8 mouse cellular contexts compared by ENCODE assay signal in genomic region chr7:66477475-66477874, GRCm38 (mm10). TPM values are rescaled to one million over a fixed set of nuclear protein-coding genes. Genes with fewer than 3 reads are reported as not detected.
A peak's percentile ranks its signal among the peaks of the same experiment; 100 is the strongest.
DNase-seq lines count a peak whose midpoint lies in the region; ATAC-seq and TF ChIP-seq lines count a peak whose summit lies in the region.
"Had no signal": no experiment of that assay in that cellular context is flagged by ENCODE, and none has a peak within 500 bp of the region (broad histone marks: within the 10 kb centered on the region; RNA-seq: fewer than 3 reads in every experiment).

No protein-coding gene starts in this region.

- no peaks in the 10 kb centered on the region for H3K9me3 ChIP-seq in kidney, embryonic 15.5 days (replicated peaks)
- no peaks in the 10 kb centered on the region for H3K9me3 ChIP-seq in ES-Bruce4 (replicated peaks; ENCODE audit: control insufficient read depth, insufficient read depth, low read length, poor library complexity, severe bottlenecking)

- H3K4me1 ChIP-seq in kidney, embryonic 15.5 days, result peaks cover 21% of the 10 kb centered on the region
- no peaks in the 10 kb centered on the region for H3K4me1 ChIP-seq in ES-Bruce4 (ENCODE audit: control insufficient read depth, insufficient read depth, low read length)

- H3K36me3 ChIP-seq in kidney, embryonic 15.5 days, result no peaks in the 10 kb centered on the region
- H3K36me3 ChIP-seq in ES-Bruce4 (ENCODE audit: control insufficient read depth, insufficient read depth, low read length, poor library complexity, severe bottlenecking), result no peaks in the 10 kb centered on the region

- no peak overlapping the region for H3K4me2 ChIP-seq in kidney, embryonic 15.5 days

- 0 out of 2 replicates have a peak, but pooled peaks have one; percentile 5 for TF ChIP-seq EP300 in ES-Bruce4 (IDR thresholded peaks at IDR 0.05; ENCODE audit: insufficient read depth, low read depth, low read length)

- peak; percentile 29 for DNase-seq in kidney, postnatal 10 days
- peak; percentile 48 for DNase-seq in R1 (ENCODE audit: low read depth, low spot score)
- peak; percentile 47 for DNase-seq in heart, postnatal 4 days
- no peak for DNase-seq in cerebellum, postnatal 36 days
- DNase-seq: gastrocnemius, postnatal 25 days had no signal

- no peaks in the 10 kb centered on the region for H3K27me3 ChIP-seq in kidney, embryonic 15.5 days
- H3K27me3 ChIP-seq in ES-Bruce4 (ENCODE audit: control insufficient read depth, insufficient read depth, low read length, poor library complexity, severe bottlenecking), result no peaks in the 10 kb centered on the region

- TF ChIP-seq POLR2A in ES-Bruce4 (IDR thresholded peaks at IDR 0.05; ENCODE audit: insufficient read depth, low read length), result no peak

- no peak for TF ChIP-seq CTCF in ES-Bruce4 (IDR thresholded peaks at IDR 0.05; ENCODE audit: low read depth, low read length)

- WGBS in kidney, embryonic 15.5 days, result 59% methylated on average over 5 of the region's 5 CpGs

- no peak overlapping the region for H3K9ac ChIP-seq in kidney, embryonic 15.5 days
- no peak overlapping the region for H3K9ac ChIP-seq in ES-Bruce4 (ENCODE audit: low read depth, poor library complexity, severe bottlenecking)

- H3K27ac ChIP-seq in kidney, embryonic 15.5 days, result no peak overlapping the region
- H3K27ac ChIP-seq in ES-Bruce4 (ENCODE audit: insufficient read depth, low read length), result no peak overlapping the region

- H3K4me3 ChIP-seq in kidney, embryonic 15.5 days (replicated peaks), result no peak overlapping the region
- H3K4me3 ChIP-seq in ES-Bruce4 (ENCODE audit: low read depth, low read length), result no peak overlapping the region

- ATAC-seq in kidney, embryonic 15.5 days (replicated peaks; ENCODE audit: low FRiP score), result no peak
- ATAC-seq in erythroblast, adult 5-6 weeks (replicated peaks; ENCODE audit: low FRiP score, poor library complexity, severe bottlenecking), result no peak

RNA-seq across cellular contexts. Expression of gene Aldh1a3, which starts 50.2 kb away (rescaled TPM):
- 38.0 and 41.0 TPM in 2 replicates for polyA plus RNA-seq in kidney, embryonic 15.5 days (2015; fragmentation: Nextera tagmentation; extraction: Ambion mirVana)
- 1.6 and 2.0 TPM in 2 replicates for polyA plus RNA-seq in ES-Bruce4 (2011; ENCODE audit: insufficient read depth, insufficient read length, low read depth, missing spikeins)
- 1 to 10 TPM; 1.8 to 1.9 TPM for total RNA-seq in heart, postnatal 4 days (2021)
- total RNA-seq in erythroblast, adult 5-6 weeks (2015; ENCODE audit: low replicate concordance), result not detected in 2 replicates
- not detected in 2 replicates for total RNA-seq in erythroblast, adult 5-6 weeks (2017; ENCODE audit: low replicate concordance)

Comparison
In these comparisons a context has a peak if more than half of its experiments do, and no peak if none do; other contexts are left out.
1. DNase-seq: peak in kidney, postnatal 10 days (single experiment), R1 (single experiment) and heart, postnatal 4 days (single experiment); none in cerebellum, postnatal 36 days (0 of 2).